Mouse (Mus musculus): ENCODE data around the gene Adipor1. TPM values are rescaled to one million over a fixed set of nuclear protein-coding genes. Genes with fewer than 3 reads are reported as not detected.
A peak's percentile ranks its signal among the peaks of the same experiment; 100 is the strongest.

Gene Adipor1
- polyA plus RNA-seq, 1 experiment from 2014 or later: 102 TPM

DNA sequence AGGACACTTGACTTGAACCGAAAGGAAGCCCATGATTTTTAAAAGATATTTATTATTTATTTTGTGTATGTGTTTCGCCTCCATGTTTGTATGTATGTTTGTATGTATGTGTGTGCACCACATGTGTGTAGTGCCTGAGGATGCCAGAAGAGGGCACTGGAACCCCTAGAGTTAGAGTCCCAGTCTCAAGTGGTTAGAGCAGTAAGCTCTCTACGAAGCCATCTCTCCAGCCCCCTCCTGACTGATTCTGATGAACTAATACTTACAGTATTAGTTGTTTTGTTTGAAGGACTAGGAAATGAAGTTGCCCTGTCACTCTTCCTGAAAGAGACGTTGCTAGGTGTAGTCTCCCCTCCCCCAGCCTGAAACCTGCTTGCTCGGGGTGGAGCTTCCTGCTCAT is 15.4 kb upstream of the Adipor1 start:
- WGBS: 65% methylated on average over 5 of the region's 5 CpGs
- Histone ChIP-seq H3K4me1 (no peaks in the 10 kb centered on the region), H3K4me3 (replicated peaks) (no peak overlapping the region), H3K4me2 (replicated peaks) (no peak overlapping the region), H3K36me3 (no peaks in the 10 kb centered on the region), H3K27ac (replicated peaks) (no peak overlapping the region), H3K27me3 (no peaks in the 10 kb centered on the region), H3K9ac (no peak overlapping the region), H3K9me3 (replicated peaks) (no peaks in the 10 kb centered on the region)
- no peak for ATAC-seq (ENCODE audit: insufficient number of reproducible peaks, low FRiP score, low TSS enrichment, low read depth)

DNA sequence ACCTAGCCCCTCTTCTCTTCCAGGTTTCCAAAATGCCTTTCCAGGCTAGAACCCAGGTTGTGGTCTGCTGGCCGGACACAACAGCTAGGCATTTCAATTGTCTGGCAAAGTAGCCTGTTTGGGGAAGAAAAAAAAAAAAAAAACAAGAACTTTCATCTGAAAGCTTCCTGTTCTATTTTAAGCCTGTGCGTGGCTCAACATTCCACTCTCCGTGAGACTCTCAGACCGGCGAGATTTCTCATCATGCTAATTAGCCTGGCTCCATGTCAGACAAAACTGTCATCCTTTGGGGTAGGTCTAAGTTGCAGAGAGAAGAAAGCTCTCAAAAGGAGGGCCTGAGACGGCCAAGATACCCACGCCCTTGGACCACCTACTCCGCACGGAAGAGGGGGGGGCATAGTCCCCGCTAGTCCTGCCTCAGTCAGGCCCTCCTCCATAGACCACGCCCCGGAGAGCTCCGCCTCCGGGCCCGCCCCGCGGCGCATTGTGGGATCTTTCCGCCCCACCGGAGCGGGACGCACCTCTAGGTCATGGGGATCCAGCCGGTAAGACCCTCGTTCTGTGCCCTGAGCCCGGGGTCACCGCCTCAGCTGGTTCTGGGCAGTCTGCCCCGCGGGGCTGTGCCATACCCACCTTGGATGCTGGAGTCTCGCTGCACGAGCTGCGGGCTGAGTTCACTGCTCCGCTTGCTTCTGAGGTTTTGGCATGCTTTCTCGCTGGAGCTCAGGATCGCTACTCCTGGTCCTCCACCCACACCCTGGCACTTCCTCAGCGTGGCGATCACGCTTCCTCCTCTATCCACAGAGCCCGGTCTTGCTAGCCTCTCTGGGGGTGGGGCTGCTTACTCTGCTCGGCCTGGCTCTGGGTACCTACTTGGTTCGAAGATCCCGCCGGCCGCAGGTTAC is 9.4 kb upstream of the Adipor1 start, which contains the start of gene Cyb5r1:
TSS of gene Cyb5r1 (plus strand) at position 51 of the 905 bp plus-strand sequence.
- ATAC-seq (ENCODE audit: insufficient number of reproducible peaks, low FRiP score, low TSS enrichment, low read depth): peak; percentile 96
- peak within 1 kb of the TSS; percentile 67 for H3K27ac ChIP-seq (replicated peaks)
- H3K9me3 ChIP-seq (replicated peaks): no peaks in the 10 kb centered on the region
- peaks cover 24% of the 10 kb centered on the region for H3K36me3 ChIP-seq
- peaks cover 21% of the 10 kb centered on the region for H3K4me1 ChIP-seq
- no peaks in the 10 kb centered on the region for H3K27me3 ChIP-seq
- H3K4me3 ChIP-seq (replicated peaks): peak within 1 kb of the TSS; percentile 74
- peak within 1 kb of the TSS; percentile 62 for H3K9ac ChIP-seq
- under 1% methylated on average over 43 of the region's 43 CpGs for WGBS
- H3K4me2 ChIP-seq (replicated peaks): peak within 1 kb of the TSS; percentile 66

DNA sequence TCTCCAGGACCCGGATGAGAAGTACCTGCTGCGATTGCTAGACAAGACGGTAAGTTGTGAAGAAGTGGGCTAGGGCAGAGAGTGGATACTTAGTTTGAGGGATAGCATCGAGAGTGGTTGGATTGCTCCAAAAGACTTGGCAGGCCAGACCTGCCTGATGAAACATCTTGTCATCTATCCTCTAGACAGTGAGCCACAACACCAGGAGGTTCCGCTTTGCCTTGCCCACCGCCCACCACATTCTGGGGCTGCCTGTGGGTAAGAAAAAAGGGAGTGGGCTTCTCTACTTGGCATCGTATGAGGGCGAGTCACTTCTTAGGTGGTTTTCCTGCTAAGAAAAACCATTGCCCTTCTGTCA is 8.8 kb upstream of the Adipor1 start:
- Histone ChIP-seq H3K36me3 (peaks cover 29% of the 10 kb centered on the region), H3K27me3 (no peaks in the 10 kb centered on the region), H3K4me2 (replicated peaks) (peak overlapping the region; percentile 66), H3K4me3 (replicated peaks) (peak overlapping the region; percentile 74), H3K27ac (replicated peaks) (peak overlapping the region; percentile 67; the same call in 1 of the 2 replicates), H3K9me3 (replicated peaks) (no peaks in the 10 kb centered on the region), H3K9ac (peak overlapping the region; percentile 62), H3K4me1 (peaks cover 21% of the 10 kb centered on the region)
- no peak for ATAC-seq (ENCODE audit: insufficient number of reproducible peaks, low FRiP score, low TSS enrichment, low read depth)
- 15% methylated on average over 8 of the region's 8 CpGs for WGBS

DNA sequence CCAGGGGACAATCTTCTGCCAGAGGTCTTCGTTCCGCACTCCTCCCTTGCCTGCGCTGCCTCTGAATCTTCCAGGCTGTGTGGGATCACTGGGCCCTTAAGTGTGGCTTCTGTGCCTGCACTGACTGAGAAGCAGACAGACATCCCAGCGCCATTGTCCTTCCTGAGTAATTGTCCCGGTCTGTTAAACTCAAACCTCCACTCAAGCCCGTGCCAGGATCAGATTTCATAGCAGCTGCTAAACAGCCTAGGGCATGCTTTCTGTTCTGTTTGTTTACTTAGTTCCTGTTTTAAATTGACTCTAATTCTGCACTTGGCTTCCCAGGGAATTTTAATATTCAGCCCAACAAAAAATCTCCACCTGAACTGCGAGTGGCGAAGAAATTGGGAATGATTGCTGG is 7.1 kb upstream of the Adipor1 start:
- Histone ChIP-seq H3K9ac (no peak overlapping the region), H3K9me3 (replicated peaks) (no peaks in the 10 kb centered on the region), H3K4me3 (replicated peaks) (no peak overlapping the region), H3K27me3 (no peaks in the 10 kb centered on the region), H3K36me3 (peaks cover 32% of the 10 kb centered on the region), H3K27ac (replicated peaks) (peak overlapping the region; percentile 22), H3K4me1 (peaks cover 21% of the 10 kb centered on the region), H3K4me2 (replicated peaks) (no peak overlapping the region)
- 50% methylated on average over 8 of the region's 8 CpGs for WGBS
- no peak for ATAC-seq (ENCODE audit: insufficient number of reproducible peaks, low FRiP score, low TSS enrichment, low read depth)

DNA sequence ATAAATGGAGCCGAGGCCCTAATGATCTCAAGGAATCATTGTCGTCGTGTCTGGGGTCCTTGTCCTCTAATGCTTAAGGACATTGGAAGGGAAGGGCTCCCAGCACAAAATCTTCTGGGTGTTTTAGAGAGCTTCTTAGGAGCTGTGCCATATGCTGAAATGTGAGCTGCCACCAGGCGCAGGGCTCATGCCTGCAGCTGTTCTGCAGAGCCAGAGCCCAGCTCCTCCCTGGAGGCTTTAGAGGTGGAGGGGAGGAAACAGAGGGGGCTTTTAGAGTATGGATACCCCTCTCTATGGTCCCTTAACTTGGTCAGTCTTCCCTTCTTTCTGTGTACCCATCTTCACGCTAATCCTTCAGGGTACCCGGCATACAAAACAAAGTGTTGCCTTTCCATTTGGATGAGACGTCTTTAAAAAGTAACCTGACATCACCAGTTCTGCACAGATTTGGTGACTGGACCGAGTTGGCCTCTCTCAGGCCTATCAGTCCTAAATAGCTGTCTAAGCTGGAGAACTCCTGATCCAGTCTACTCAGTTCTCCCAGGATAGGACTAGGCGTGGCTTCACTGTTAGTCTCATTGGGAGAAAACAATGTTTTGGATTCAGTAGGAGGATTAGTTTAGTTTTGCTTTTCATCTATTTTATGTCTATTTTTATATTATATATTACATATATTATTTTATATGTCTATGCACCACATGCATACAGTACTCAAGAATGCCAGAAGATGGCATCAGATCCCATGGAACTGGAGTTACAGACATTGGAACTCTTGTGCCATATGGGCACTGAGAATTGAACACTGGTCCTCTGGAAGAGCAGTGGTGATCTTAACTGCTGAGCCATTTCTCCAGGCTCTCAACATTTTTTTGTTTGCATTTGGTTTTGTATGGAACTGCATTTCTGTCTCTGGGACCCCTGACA is 3.2 kb upstream of the Adipor1 start:
- ATAC-seq (ENCODE audit: insufficient number of reproducible peaks, low FRiP score, low TSS enrichment, low read depth): no peak
- Histone ChIP-seq H3K9ac (no peak overlapping the region), H3K9me3 (replicated peaks) (no peaks in the 10 kb centered on the region), H3K27ac (replicated peaks) (no peak overlapping the region), H3K4me1 (peaks cover 29% of the 10 kb centered on the region), H3K27me3 (no peaks in the 10 kb centered on the region), H3K4me2 (replicated peaks) (no peak overlapping the region), H3K36me3 (peaks cover 32% of the 10 kb centered on the region), H3K4me3 (replicated peaks) (no peak overlapping the region)
- WGBS: 80% methylated on average over 9 of the region's 9 CpGs

DNA sequence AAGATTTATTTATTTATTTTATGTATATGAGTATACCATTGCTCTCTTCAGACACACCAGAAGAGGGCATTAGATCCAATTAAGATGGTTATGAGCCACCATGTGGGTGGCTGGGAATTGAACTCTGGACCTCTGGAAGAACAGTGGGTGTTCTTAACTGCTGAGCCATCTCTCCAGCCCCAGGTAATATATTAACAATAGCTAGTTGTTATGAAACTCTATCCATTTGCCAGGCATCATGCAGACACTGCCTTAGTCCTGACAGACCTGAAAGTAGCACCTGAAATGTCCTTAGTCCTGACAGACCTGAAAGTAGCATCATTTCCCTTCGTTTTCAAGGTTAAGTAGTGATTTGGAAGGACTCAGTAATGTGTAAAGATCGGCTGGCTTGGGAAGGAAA is 1.1 kb upstream of the Adipor1 start:
- H3K27me3 ChIP-seq: no peaks in the 10 kb centered on the region
- 36% methylated on average over 2 of the region's 2 CpGs for WGBS
- H3K4me3 ChIP-seq (replicated peaks): no peak overlapping the region
- H3K36me3 ChIP-seq: peaks cover 24% of the 10 kb centered on the region
- peaks cover 33% of the 10 kb centered on the region for H3K4me1 ChIP-seq
- H3K9ac ChIP-seq: no peak overlapping the region
- H3K9me3 ChIP-seq (replicated peaks): no peaks in the 10 kb centered on the region
- no peak overlapping the region for H3K4me2 ChIP-seq (replicated peaks)
- ATAC-seq (ENCODE audit: insufficient number of reproducible peaks, low FRiP score, low TSS enrichment, low read depth): no peak
- H3K27ac ChIP-seq (replicated peaks): peak overlapping the region; percentile 97

DNA sequence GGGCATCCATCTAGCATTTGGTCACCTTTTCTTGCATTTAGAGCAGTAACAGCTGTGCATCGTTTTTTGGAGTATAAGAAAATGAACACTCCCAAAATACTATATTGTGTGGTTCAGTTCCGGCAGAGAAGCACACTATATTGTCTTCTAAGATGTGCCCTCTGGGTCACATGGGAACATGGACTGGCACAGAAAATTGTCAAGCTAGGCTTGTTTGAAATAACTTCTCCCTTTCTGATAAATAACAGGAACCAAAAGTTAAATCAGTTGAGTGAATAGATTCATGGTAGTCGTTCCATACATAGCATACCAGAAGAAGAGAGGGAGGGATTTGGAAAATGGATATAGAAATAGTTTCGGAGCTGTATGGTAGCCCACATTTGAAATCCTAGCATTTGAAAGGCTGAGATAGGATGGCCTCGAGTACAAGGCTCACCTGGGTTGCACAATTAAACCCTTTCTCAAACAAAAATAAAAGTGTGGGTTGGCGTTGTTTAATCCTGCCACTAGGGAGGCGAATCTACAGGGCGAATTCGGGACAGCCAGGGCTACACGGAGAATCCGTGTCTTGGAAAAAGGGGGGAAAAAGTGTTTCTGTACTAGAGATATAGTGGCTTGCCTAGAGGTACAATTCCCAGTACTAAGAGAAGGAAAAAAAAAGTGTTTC is 544 bp upstream of the Adipor1 start:
- Histone ChIP-seq H3K4me1 (peaks cover 39% of the 10 kb centered on the region), H3K36me3 (peaks cover 18% of the 10 kb centered on the region), H3K27ac (replicated peaks) (peak overlapping the region; percentile 97), H3K27me3 (no peaks in the 10 kb centered on the region), H3K9me3 (replicated peaks) (no peaks in the 10 kb centered on the region), H3K4me2 (replicated peaks) (peak overlapping the region; percentile 64), H3K4me3 (replicated peaks) (peak overlapping the region; percentile 54), H3K9ac (peak overlapping the region; percentile 80; the same call in 1 of the 2 replicates)
- 12% methylated on average over 11 of the region's 11 CpGs for WGBS
- peak; percentile 5; the same call in 1 of the 2 replicates for ATAC-seq (ENCODE audit: insufficient number of reproducible peaks, low FRiP score, low TSS enrichment, low read depth)

DNA sequence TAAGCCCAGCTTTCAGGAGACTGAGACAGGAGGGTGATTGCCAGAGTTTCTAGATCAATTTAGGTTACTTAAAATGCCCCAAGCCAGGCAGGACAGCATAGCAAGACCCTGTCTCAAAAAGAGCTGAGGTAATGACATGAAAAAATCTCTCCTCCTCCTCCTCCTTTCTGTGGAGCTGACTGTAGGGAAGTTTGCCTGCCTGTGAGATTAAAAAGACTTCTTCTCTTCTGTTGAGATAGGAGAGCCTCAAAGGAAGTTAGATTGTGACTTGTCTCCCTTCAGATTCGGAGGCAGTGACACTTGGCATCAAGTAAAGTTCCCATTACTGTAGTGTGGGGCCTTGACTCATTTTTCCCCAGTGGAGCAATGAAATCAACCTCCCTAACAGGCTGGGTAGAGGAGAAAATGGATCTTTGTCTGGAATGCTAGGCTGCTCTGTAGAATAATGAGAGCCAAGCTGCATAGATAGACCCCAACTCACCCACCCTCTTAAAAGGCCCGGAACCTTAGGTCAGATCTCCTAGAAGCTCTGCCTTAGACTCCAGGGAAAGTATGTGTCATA is 3.3 kb downstream of the Adipor1 start:
- ATAC-seq (ENCODE audit: insufficient number of reproducible peaks, low FRiP score, low TSS enrichment, low read depth): no peak
- WGBS: 76% methylated on average over 2 of the region's 2 CpGs
- no peaks in the 10 kb centered on the region for H3K27me3 ChIP-seq
- H3K36me3 ChIP-seq: peaks cover 7% of the 10 kb centered on the region; the same call in 1 of the 2 replicates
- no peak overlapping the region for H3K4me3 ChIP-seq (replicated peaks)
- no peaks in the 10 kb centered on the region for H3K9me3 ChIP-seq (replicated peaks)
- no peak overlapping the region for H3K4me2 ChIP-seq (replicated peaks)
- H3K4me1 ChIP-seq: peaks cover 50% of the 10 kb centered on the region
- H3K27ac ChIP-seq (replicated peaks): peak overlapping the region; percentile 19; the same call in 1 of the 2 replicates
- H3K9ac ChIP-seq: no peak overlapping the region

DNA sequence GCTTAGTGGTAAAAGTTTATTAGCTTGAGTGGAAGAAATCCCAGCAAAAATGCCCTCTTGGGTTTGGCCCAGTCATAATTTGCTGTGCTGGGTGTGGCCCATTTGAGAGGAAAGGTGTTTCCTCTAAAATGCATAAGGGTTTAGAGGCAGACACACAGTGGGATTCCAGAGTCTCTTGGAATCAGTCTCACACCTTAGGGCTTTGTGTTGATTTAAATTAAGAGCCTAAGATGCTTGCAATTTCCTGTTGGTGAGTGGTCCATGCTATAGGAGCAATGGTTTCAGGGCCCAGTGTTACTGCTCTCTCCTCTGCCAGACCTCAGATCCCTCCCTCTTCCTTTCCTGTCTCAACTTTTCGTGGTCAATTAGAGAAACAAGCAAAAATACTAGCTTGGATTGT is 4.0 kb downstream of the Adipor1 start:
- no peak overlapping the region for H3K9ac ChIP-seq
- H3K4me3 ChIP-seq (replicated peaks): no peak overlapping the region
- peak overlapping the region; percentile 65 for H3K27ac ChIP-seq (replicated peaks)
- no peaks in the 10 kb centered on the region for H3K9me3 ChIP-seq (replicated peaks)
- ATAC-seq (ENCODE audit: insufficient number of reproducible peaks, low FRiP score, low TSS enrichment, low read depth): no peak
- H3K36me3 ChIP-seq: peaks cover 14% of the 10 kb centered on the region
- WGBS: 41% methylated on average over 1 of the region's 1 CpGs
- no peaks in the 10 kb centered on the region for H3K27me3 ChIP-seq
- H3K4me2 ChIP-seq (replicated peaks): no peak overlapping the region
- H3K4me1 ChIP-seq: peaks cover 48% of the 10 kb centered on the region

DNA sequence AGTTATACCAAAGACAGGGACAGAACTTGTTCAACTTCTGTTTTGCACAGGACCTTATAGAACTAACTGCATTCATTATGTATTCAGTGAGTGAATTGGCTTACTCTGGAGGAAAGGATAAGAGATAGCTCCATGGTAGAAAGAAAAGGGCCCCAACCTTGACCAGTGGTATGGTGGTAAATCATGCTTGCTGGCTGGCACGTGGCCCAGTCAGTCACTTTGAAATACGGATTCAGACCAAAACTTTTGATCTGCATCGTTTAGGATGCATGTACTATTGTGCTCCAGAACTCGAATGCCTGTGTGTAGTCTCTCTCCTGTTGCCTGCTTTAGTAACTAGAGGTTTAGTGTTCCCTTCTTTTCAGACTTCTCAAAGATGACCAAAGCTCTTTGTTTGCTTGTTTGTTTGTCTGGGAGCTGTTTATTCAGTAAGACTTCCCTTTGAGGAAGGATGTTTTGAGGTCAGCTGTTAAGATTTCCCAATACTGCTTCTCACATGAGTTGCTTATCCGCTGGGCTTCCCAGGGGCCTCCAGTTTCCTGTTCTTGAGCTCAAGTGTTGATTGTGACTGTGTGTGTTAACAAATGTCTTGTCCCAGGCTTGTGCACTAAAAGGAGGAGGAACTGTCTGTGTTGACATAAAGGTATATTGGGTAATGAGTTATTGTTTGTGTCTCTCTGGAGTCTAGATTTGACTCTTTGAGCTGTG is 4.7 kb downstream of the Adipor1 start:
- Histone ChIP-seq H3K36me3 (peaks cover 21% of the 10 kb centered on the region), H3K4me3 (replicated peaks) (no peak overlapping the region), H3K9ac (no peak overlapping the region), H3K4me1 (peaks cover 43% of the 10 kb centered on the region), H3K27ac (replicated peaks) (peak overlapping the region; percentile 65), H3K27me3 (no peaks in the 10 kb centered on the region), H3K9me3 (replicated peaks) (no peaks in the 10 kb centered on the region), H3K4me2 (replicated peaks) (no peak overlapping the region)
- ATAC-seq (ENCODE audit: insufficient number of reproducible peaks, low FRiP score, low TSS enrichment, low read depth): no peak
- WGBS: 49% methylated on average over 5 of the region's 5 CpGs
